Mouse (Mus musculus) hindbrain, embryonic 10.5 days (tissue): Measurements from ENCODE around the gene Esrp2. TPM values are rescaled to one million over a fixed set of nuclear protein-coding genes. Genes with fewer than 3 reads are reported as not detected.
A peak's percentile ranks its signal among the peaks of the same experiment; 100 is the strongest.

ENCODE experiments used
- DNase-seq: peaks from one replicate; pipeline ENCODE4 v3.0.0-alpha.2; 2017; ENCODE audit warnings: low spot score
- H3K27ac ChIP-seq: fragments of 300-500 bp; sonication (generic); 2 replicates; pipeline ENCODE4 v1.5.1; 2016; ENCODE audit warnings: mild to moderate bottlenecking, moderate library complexity
- H3K27me3 ChIP-seq: fragments of 300-500 bp; sonication (generic); 2 replicates; pipeline ENCODE4 v1.6.1; 2016; ENCODE audit warnings: mild to moderate bottlenecking; ENCODE audit not compliant: poor library complexity, insufficient read depth, severe bottlenecking
- H3K36me3 ChIP-seq: fragments of 300-500 bp; sonication (generic); 2 replicates; pipeline ENCODE4 v1.6.1; 2016; ENCODE audit warnings: mild to moderate bottlenecking, moderate library complexity
- H3K4me1 ChIP-seq: fragments of 300-500 bp; sonication (generic); replicated peaks from 2 replicates; pipeline ENCODE4 v1.6.1; 2016; ENCODE audit warnings: mild to moderate bottlenecking
- H3K4me3 ChIP-seq: fragments of 300-500 bp; sonication (generic); 2 replicates; pipeline ENCODE4 v1.5.1; 2016; ENCODE audit warnings: mild to moderate bottlenecking, moderate library complexity
- H3K9me3 ChIP-seq: fragments of 300-500 bp; sonication (generic); 2 replicates; pipeline ENCODE4 v1.6.1; 2016; ENCODE audit warnings: mild to moderate bottlenecking, moderate library complexity
- WGBS: fragments of 180-500 bp; shearing (Covaris S2); methylation state at CpG from one replicate; pipeline ENCODE4 v1.1.7; 2016; 5-methylcytosine and 5-hydroxymethylcytosine counted together
- polyA plus RNA-seq: library from polyadenylated mRNA; unstranded; fragments of >200 nt; fragmentation: Nextera tagmentation; extraction: Ambion mirVana; gene quantifications from 2 replicates; pipeline ENCODE4 v1.2.1, GENCODE M21; 2016

The Esrp2 gene
- polyA plus RNA-seq: 2.5 and 3.3 TPM in 2 replicates

DNA sequence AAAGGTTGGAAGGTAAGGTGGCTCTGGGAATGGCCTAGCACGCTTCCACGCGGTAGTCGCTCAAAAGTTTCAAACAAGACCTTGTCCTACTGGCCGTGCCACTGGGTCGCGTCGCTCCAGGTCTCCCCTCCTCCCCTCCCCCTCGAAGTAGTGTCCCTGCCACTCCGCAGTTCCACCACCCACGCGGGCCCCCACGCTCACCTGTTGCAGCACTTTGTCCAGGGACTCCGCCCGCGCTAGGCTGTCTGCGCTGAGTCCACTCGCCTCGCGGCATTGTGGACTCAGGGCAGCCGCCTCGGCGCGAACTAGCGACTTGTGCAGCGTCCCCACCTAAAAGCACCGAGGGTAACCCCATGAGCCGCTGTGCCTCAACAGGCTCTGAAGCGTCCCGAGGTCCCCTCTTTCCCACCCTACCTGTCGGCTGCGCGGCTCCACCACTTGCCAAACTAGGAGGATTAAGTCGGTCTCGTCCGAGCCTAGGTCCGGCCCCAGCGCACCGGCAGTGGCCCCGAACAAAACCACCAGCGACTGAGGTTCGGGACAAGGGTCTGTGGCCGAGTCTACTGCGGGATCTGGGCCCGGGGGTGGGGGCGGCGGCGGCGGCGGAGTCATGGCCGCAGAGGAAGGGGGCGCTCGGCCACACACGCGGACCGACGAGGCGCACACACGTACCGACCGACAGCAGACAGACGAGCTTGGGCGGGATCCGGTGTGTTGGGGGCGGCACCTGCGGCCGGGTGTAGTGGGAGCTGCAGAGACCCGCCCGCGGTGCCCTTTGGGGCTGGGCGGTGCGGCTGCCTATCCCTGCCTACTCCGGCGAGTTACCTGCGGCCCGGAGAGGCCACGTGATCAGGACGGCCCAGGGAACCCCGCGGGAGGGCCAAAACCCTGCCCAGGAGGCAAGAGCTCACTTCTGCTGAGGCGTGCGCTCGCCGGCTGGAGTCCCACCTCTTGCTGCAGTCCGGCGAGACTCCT, at the start of gene Esrp2:
Gene Esrp2 (minus strand): TSS at position 819 of the 975 bp plus-strand sequence.
- peaks cover 45% of the 10 kb centered on the region for H3K4me1 ChIP-seq
- 1% methylated on average over 86 of the region's 86 CpGs for WGBS
- peak within 1 kb of the TSS; percentile 9; the same call in 1 of the 2 replicates for H3K27ac ChIP-seq
- H3K27me3 ChIP-seq: peaks cover 86% of the 10 kb centered on the region
- peaks cover 20% of the 10 kb centered on the region for H3K36me3 ChIP-seq
- peak within 1 kb of the TSS; percentile 57 for H3K4me3 ChIP-seq
- H3K9me3 ChIP-seq: no peaks in the 10 kb centered on the region
- DNase-seq: peak; percentile 38

DNA sequence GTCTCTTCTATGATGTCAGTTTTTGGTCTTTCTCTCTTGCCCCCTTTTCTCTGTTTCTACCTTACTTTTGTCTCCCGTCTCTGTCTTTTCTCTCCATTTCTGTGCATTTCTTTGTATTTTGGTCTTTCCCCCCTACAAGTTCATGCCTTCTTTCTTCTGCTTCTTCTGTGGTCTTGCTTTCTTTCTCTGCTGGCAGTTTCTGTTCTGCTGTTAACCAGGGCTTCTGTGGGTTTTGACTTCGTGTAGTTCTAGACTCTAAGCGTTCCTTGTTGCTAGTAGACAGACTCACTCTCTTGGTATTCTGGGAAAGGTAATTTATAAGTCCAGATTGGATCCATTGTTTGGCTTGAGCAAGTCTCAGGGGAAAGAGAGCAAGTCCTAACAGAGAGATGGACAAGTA, 49.6 kb upstream of the Esrp2 start:
- 95% methylated on average over 3 of the region's 3 CpGs for WGBS

DNA sequence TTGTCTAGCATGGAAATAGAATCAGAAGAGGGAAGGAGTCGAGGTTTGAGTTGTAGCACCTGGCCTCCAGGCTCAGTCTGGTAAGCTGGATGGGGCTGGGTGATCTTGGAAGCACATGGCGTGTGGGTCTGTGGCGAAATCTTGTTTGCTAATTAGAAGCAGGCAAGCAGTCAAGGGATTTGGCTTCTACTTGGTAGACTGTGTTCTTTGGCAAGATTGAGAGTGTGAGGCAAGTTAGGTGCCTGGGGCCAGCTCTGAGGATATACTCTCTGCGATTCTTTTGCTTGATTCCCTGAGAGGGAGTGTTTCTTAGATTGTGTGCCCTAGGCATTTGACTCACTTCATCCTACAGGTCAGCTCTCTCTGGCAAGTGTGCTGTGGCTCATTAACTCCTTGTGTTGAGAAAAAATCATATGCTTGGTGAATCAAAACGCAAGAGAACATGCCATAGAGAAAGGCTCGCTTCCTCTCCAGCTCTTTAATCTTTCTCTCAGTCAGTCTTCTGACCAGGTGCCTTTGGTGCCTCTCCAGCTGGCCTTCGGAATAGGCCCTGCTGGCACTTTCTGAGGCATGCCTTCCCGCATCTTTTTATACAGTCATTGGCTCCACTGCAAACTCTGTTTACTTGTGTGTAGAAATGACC, 49.0 kb upstream of the Esrp2 start:
- H3K27me3 ChIP-seq: no peaks in the 10 kb centered on the region
- H3K4me1 ChIP-seq: no peaks in the 10 kb centered on the region
- DNase-seq: no peak
- 92% methylated on average over 8 of the region's 8 CpGs for WGBS
- H3K4me3 ChIP-seq: no peak overlapping the region
- peaks cover 91% of the 10 kb centered on the region for H3K36me3 ChIP-seq
- H3K9me3 ChIP-seq: no peaks in the 10 kb centered on the region
- H3K27ac ChIP-seq: no peak overlapping the region

More for the DNA sequence above, 49.6 kb upstream of the Esrp2 start:
- H3K27me3 ChIP-seq: no peaks in the 10 kb centered on the region
- no peak overlapping the region for H3K4me3 ChIP-seq
- no peaks in the 10 kb centered on the region for H3K4me1 ChIP-seq
- H3K36me3 ChIP-seq: peaks cover 93% of the 10 kb centered on the region
- DNase-seq: no peak
- no peaks in the 10 kb centered on the region for H3K9me3 ChIP-seq
- no peak overlapping the region for H3K27ac ChIP-seq

DNA sequence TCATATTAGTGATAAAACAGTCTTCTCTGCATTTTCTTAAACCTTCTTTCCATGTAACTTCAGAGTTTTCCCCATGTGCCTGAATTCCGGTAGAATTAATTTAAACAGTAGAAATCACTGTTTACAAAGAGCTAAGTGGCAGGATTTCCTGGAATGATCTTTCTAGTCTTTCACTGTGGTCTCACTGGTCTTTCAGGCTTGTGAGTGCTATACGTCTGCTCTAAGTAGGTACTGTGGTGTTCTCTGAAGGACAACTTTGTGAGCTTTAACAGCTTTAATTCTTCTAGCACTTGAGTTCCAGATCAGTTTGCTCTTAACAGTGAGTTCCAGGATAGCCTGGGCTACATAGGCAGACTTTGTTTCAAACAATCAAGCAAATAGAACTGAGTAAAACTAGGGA, 41.7 kb upstream of the Esrp2 start:
- WGBS: 90% methylated on average over 2 of the region's 2 CpGs
- Histone ChIP-seq H3K4me3 (no peak overlapping the region), H3K27ac (no peak overlapping the region), H3K9me3 (no peaks in the 10 kb centered on the region), H3K27me3 (no peaks in the 10 kb centered on the region), H3K4me1 (peaks cover 12% of the 10 kb centered on the region), H3K36me3 (peaks cover 35% of the 10 kb centered on the region)
- DNase-seq: no peak

DNA sequence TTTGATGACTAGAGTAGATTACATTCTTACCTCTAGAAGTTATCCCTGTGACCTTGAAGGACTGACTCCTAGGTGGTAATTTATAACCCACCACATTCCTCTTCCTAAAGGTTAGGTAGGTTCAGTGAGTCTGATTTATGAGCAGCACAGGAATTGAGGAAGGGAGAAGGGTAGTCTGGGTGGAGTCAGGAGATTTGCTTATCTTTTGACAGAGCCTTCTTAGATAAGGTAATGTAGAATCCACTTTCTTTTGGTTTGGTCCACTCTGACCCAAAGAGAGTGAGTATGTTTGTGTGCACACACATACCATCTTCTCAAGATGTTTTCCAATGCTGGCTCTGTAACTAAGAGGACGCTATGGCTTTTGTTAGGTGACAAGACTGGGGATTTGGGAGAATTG, 40.8 kb upstream of the Esrp2 start:
- Histone ChIP-seq H3K9me3 (no peaks in the 10 kb centered on the region), H3K36me3 (peaks cover 34% of the 10 kb centered on the region), H3K4me3 (no peak overlapping the region), H3K4me1 (peaks cover 12% of the 10 kb centered on the region), H3K27me3 (no peaks in the 10 kb centered on the region), H3K27ac (no peak overlapping the region)
- no peak for DNase-seq
- WGBS: 90% methylated on average over 1 of the region's 1 CpGs

DNA sequence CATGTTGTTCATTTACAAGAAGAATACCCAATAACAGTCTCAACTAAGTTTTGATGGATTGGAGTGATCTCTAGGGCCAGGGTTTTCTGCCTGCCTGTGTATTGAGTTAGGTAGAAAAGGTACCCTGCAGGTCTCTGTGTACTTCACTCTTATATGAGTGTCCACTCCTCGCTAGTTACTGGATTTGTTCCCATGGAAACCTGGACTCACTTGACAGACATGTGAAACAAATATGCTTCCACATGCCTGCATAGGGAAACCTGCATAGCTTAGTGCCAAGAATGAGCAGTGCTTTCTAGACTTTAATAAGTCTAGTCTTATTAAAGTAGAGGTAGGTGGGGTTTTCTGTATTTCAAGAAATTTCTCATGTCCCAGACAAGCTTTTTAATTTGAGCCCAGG, 40.1 kb upstream of the Esrp2 start:
- no peak for DNase-seq
- peaks cover 27% of the 10 kb centered on the region for H3K36me3 ChIP-seq
- peaks cover 12% of the 10 kb centered on the region for H3K4me1 ChIP-seq
- H3K27me3 ChIP-seq: no peaks in the 10 kb centered on the region
- WGBS: 56% methylated on average over 1 of the region's 1 CpGs
- H3K27ac ChIP-seq: no peak overlapping the region
- no peak overlapping the region for H3K4me3 ChIP-seq
- H3K9me3 ChIP-seq: no peaks in the 10 kb centered on the region

DNA sequence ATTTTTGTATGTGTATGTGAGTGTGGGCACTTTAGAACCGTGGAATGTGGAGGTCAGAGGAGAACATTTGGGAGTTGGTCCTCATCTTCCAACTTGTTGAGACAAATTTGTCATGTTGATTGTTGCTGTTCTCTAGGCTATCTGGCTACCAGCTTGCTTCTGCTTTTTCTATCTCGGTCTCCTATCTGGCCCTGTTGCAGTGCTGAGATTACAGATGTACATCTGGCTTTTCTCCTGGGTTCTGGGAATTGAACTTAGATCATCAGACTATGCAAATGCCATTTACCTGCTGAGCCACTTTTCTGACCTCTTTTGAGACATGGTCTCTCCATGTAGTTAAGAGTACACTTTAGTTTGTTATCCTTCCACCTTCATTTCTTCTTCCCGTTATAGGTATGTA, 36.8 kb upstream of the Esrp2 start:
- H3K4me3 ChIP-seq: no peak overlapping the region
- DNase-seq: no peak
- no peaks in the 10 kb centered on the region for H3K27me3 ChIP-seq
- H3K27ac ChIP-seq: no peak overlapping the region
- H3K4me1 ChIP-seq: peaks cover 25% of the 10 kb centered on the region
- WGBS: 90% methylated on average over 3 of the region's 3 CpGs
- H3K36me3 ChIP-seq: peaks cover 8% of the 10 kb centered on the region
- H3K9me3 ChIP-seq: no peaks in the 10 kb centered on the region

DNA sequence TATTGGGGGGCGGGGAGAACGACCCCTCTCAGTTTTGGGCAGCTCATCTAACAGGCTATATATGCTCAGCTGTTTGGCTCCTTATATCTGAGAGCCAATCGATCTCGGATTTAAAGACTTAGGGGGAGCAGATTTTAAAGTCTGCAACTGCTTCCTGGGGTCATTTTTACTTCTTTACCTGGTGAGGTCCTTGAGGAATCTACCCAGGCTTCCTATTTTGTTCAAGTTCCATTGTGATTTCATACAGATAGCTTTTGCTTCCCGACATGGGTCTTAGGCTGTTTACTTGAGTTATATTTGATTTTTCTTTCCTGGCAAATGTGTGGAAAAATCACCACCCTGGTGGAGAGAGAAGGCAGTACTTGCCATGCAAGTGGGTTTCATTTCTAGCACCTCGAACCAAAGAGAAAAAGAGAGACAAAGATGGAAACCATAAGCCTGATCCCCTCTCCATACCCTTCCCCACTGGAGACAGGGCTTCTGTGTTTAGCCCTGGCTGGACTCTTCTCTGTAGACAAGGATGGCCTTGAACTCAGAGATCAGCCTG, 33.2 kb upstream of the Esrp2 start:
- Histone ChIP-seq H3K36me3 (peaks cover 13% of the 10 kb centered on the region), H3K4me3 (peak overlapping the region; percentile 94), H3K4me1 (peaks cover 14% of the 10 kb centered on the region), H3K9me3 (no peaks in the 10 kb centered on the region), H3K27ac (peak overlapping the region; percentile 97; the same call in 1 of the 2 replicates), H3K27me3 (no peaks in the 10 kb centered on the region)
- WGBS: 51% methylated on average over 6 of the region's 6 CpGs
- no peak for DNase-seq

DNA sequence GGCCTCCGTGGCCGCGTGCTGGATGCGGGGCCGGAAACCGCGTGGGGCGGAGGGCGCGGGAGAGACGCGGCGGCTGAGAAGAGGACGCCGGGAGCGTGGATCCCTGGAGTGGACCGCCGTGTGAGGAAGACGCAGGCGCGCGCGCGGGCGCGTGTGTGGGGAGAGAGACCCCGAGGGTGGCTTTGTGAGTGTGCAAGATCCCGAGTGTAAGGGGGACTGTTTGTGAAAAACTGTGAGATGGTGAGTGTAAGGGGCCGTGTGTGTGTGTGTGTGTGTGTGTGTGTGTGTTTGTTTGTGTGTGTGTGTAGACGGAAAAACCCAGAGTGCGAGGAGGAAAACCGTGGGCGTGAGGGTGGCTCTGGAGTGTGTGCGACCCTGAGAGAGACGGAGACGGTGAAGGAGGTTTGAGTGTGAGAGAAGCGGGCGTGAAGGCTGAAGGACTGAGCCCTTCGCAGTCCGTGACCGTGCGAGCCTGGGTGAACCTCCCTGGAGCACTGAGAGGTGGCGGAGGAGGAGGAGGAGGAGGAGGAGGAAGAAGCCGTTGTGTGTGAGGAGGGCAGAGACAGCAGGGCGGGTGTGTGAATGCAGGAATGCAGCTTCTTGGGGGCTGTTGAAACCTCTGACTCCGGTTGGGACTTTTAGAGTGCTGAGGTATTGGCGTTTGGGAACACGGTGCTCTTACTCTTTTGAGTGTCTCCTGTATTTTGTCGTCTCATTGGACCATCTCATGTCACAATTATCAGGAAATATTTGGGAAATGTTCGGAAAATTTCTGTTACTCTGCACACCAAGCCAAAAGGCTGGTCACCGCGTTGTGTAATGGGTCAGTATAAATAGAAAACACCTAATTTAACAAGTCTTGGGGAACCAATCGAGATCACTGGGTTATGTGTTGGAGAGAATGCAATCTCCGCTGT, 32.5 kb upstream of the Esrp2 start:
- peak overlapping the region; percentile 94 for H3K4me3 ChIP-seq
- WGBS: 3% methylated on average over 54 of the region's 54 CpGs
- H3K36me3 ChIP-seq: peaks cover 17% of the 10 kb centered on the region
- no peaks in the 10 kb centered on the region for H3K27me3 ChIP-seq
- H3K4me1 ChIP-seq: peaks cover 14% of the 10 kb centered on the region
- no peaks in the 10 kb centered on the region for H3K9me3 ChIP-seq
- peak overlapping the region; percentile 97 for H3K27ac ChIP-seq
- DNase-seq: peak; percentile 66

DNA sequence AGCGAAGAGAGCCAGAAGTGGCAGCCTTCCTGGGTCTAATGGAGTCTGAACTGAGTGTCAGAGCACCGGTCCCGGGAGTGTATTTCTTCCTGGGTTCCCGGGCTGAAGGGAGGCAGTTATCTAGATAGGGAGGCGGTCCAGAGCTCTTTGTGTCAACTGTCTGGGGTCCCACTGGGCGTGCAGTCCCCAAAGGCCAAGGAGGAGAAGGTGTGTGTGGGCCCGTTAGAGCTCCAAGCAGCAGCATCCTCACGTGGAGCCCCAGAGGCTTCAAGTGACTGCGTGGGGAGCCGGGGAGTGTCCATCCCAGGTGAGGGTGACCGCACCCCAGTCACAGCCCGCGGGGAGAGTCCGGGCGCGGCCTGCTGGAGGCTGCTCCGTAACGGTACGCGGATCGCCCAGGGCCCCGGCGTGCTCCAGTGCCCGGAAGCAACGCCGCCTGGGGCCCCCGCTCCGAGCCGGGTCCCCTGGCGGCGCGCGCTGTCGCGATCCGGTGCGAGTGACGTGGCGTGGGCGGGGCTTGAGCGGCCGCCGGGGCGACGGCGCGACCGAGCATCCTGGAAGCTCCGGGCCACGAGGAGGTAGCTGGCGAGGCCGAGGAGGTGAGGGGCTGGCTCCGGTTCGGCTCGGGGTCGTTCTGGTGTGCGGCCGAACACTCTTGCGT, 31.7 kb upstream of the Esrp2 start, which contains the start of gene Slc7a6:
Gene Slc7a6 (plus strand): TSS at position 502 of the 661 bp plus-strand sequence.
- Histone ChIP-seq H3K4me1 (peaks cover 14% of the 10 kb centered on the region), H3K27ac (peak within 1 kb of the TSS; percentile 97), H3K4me3 (peak within 1 kb of the TSS; percentile 94), H3K36me3 (peaks cover 25% of the 10 kb centered on the region), H3K27me3 (no peaks in the 10 kb centered on the region), H3K9me3 (no peaks in the 10 kb centered on the region)
- DNase-seq: peak; percentile 84
- whole genome bisulfite sequencing: under 1% methylated on average over 59 of the region's 59 CpGs

DNA sequence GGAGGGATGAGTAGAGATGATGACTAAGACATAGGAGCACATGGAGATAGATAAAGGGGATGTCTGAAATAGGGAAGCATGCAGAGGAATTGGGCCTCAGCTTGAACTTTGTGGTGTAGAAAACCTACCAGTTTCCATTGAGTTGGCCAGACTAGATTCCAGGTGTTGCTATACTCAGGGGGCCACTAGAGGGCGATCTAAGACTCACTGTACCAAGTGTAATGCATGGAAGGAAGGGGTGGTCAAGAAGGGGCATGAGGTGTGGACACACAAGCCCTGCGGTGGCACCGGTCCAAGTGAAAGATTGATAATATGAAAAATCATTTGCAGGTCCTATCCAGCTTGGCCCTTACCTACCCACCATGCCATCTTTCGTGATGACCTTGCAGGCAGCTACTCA, 28.7 kb upstream of the Esrp2 start:
- Histone ChIP-seq H3K4me3 (no peak overlapping the region), H3K36me3 (peaks cover 47% of the 10 kb centered on the region), H3K27me3 (no peaks in the 10 kb centered on the region), H3K27ac (no peak overlapping the region), H3K9me3 (no peaks in the 10 kb centered on the region), H3K4me1 (peaks cover 14% of the 10 kb centered on the region)
- peak; percentile 64 for DNase-seq
- 53% methylated on average over 4 of the region's 4 CpGs for WGBS
